Mouse (Mus musculus) ZHBTc4 (cell line): ENCODE measurements around the gene Rreb1.

Experiments
- DNase-seq: peaks from one replicate; pipeline ENCODE4 v3.0.0-alpha.2; 2011; ENCODE audit warnings: low read depth, low spot score

Gene Rreb1

DNA sequence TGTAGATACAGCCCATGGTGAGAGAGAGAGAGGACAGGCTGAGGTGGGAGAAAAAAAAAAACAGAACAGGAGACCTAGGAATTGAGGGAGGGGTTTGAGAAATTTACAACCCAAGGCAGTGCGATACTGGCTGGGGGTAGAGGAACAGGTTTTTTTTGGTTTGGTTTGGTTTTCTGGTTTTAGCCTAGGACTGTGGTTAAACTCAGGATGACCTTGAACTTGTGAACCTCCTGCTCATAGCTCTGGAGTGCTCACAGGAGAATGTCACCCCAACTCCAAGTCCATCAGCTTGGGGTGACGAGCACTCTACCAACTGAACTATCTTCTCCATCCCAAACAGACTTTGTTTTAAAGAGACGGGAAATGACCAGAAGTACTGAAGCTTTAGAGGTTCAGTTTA, 165.3 kb downstream of the Rreb1 start:
- no peak for DNase-seq

DNA sequence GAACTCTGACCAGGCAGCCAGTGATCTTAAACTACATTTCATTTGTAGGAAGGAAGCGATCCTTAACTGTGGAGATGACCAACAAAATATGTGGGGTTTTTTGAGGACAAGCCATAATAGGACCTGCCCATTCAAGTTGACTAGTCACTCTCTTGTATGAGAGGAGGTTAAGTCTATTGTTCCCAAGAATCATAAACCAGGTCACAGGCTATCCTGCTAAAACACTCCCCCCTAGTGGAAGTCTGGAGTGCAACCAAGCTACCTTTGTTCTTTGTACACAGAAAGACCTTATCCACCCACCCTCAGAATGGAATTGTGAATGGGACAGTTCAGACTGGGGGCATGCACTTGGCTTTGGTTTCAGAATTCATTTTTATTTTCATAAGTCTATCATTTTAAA, 166.1 kb downstream of the Rreb1 start:
- peak; percentile 70 for DNase-seq

DNA sequence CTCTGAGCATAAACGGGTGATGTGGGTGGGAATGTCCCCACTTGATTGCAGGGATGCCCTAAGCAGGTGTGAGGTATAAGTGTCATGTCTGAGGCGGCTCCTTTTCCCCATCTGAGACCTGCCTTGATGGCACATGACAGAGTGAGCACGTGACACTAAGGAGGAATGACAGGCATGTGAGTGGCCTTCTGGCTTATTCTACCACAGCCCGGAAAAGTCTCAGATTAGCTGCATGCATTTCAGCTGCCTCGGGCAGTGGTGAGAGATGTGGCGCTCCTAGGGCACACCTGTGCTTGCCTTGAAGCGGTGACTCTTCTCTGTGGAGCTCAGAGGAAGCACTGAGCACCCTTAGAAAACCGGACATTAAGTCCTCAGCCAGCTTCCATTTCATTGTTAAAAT, 167.2 kb downstream of the Rreb1 start:
- no peak for DNase-seq

DNA sequence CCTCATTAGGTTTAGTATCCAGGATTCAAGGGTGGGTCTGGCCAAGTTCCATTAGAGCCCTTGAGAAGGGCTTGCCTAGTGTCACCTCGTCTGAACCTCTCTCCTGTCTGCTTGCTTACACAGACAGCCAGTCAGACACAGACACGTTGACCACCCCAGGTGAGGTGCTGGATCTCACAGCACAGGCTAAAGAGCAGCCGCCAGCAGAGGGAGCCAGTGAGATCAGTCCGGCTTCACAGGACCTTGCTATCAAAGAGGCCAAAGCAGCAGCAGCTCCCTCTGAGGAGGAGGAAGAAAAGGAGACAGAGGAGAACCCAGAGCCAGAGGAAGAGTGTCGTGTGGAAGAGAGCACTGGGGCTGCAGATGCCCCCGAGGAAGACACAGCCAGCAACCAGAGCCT, 168.5 kb downstream of the Rreb1 start:
- peak; percentile 87 for DNase-seq

DNA sequence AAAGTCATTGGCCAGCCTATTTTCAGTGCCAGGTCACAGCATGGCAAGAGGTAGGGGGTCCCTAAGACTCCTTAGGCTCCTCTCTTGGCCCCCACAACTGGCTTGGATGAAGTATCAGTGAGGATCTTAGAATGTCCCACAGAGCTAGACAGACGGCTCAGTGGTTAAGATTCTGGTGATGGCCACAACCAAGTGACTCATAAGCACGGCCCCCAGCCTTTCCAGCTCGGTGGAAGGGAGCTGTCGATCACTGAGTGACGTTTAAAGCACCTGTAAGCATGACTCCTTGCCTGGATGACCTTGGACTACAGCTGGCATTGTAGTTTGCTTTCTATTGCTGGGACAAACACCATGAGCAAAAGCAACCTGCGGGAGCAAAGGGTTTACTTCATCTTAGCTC, 174.8 kb downstream of the Rreb1 start:
- no peak for DNase-seq

DNA sequence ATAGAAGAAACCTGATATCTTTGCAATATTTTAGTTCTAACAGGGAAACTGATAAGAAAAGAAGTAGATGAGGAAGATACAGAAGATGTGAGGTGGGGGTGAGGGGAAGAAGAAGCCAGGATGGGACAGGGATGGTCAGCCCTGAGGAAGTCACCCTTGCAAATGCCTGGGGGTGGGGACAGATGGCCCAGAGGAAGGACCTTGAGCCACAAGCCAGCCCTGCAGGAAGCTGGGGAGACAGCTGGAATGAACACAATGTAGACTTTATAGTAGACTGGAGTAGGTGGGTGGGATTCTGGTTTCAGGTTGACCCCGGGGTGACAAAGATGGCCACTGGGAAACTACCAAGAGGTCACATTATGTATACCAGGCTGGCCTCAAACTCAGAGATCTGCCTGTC, 176.1 kb downstream of the Rreb1 start:
- no peak for DNase-seq

DNA sequence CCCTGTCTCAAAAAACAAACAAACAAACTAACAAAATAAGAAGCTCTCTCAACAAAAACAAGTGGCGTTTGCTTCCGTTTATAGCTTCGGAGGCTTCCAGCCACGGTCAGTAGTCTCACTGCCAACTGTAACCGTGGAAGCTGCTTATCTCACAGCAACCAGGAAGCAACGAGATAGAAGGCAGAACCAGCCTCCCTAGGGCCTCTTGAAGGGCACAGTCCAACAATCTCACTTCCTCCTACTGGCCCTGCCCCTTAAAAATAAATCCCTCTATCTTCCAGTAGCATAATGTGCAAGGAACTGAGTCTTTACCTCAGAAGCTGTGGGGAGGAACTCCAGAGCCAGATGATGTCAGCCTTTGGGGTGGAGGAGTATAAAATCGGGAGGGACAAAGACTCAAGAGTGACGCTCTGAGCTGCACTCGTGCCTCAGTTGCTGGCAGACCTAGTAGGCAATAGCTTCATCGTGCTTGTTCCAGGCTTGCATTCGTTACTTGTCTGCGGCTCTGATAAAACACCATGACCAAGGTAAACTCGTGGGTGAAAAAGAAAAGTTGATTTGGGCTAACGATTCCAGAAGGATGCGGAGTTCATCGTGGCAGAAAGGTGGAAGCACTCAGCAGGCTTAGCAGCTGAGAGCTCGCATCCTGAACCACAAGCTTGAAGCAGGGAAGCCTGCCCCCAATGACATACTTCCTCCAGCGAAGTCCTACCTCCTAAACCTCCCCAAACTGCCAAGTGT, 180.5 kb downstream of the Rreb1 start:
- DNase-seq, result no peak

DNA sequence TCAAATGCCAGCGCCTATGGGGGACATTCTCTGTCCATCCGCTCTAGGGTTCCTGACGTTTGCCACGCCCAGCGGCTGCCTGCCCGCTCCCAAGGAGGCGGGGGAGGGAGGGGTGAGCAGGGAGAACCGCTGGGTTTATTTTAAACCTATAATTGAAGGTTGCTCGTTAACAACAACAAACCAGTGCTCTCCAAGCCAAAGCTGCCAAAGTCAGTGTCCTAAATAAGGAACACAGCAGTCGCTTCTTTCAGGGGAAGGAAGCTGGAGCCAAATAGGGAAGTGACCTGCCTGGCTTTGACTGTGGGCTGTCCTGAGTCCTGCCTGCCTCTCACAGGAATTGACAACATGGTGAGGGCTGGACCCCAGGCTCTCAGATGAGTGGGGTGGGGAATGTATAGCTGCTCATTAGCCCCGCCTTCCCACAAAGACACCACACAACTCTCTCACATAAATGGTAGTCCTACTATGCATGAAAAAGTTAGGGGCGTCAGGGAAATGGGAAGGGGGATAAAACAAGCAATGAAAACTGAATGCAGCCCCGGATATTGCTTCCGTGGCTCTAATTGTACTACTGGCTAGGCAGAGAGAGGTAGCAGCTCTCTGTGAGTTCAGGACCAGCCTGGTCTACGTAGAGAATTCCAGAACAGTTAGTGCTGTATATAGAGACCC, 181.2 kb downstream of the Rreb1 start:
- DNase-seq, result peak; percentile 43

DNA sequence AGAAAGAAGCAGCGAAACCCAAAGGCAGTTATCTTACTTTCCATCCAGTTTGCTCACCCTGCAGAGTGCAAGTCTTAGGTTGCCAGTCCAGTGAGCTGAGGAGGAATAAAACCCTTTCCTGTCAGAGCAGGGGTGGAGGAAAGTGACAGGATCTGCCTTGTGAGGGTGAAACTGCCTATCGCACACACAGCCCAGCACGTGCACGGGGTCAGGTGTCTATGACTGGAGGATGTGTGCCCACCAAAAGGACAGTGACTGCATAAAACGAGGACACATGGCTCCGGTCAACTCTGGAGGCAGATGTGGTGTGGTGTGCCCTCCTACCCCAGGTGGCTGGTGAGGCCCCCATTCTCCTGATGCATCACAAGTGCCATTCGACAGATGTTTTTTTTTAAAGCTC, 181.7 kb downstream of the Rreb1 start:
- DNase-seq, result no peak

DNA sequence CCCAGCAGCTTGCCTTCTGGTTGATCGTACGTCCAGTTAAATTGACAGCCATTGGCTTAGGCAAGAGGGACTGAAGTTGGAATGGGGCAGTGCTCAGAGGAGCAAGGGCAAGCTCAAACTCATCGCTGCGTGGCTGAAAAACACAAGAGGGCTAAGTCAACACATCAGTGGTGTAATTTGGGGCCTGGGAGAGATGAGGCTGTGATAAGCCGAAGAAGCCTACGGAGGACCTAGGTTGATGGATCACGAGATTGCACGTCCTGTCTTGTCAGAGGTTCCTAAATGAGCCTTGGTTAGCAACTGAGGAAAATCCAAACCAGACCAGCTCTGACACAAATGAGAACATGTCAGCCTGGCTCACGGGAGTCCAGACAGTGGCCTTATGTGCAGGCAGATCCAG, 184.3 kb downstream of the Rreb1 start:
- no peak for DNase-seq

DNA sequence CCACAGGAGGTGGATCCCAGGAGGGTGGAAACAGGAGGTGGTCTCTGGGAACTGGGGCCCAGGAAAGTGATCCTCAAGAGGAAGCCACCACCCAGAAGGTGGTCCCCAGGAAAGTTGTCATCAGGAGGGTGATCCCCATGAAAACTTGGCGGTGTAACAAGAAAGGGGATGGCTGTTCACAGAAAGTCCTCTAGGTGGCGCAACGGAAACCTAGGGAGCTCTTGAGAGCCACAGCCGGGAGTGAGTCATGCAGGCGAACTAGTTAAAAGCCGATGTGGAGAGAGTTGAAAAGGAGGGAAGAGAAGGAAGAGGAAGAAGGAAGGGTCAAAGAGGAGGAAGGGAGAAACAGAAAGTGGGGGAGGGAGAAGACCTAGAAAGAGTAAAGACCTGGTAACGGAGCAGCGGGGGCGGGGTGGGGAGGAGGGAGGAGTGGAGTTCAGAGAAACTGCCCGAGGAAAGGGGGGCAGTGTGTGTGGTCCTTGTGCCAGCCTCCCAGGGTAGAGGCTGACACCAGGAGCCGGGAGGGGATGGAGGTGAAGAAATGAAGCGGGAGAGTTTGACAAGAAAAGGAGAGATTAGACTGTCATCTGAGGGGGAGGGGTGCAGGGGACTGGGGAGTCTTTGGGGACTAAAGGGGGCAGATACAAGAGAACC, 185.3 kb downstream of the Rreb1 start:
- DNase-seq, result peak; percentile 89

DNA sequence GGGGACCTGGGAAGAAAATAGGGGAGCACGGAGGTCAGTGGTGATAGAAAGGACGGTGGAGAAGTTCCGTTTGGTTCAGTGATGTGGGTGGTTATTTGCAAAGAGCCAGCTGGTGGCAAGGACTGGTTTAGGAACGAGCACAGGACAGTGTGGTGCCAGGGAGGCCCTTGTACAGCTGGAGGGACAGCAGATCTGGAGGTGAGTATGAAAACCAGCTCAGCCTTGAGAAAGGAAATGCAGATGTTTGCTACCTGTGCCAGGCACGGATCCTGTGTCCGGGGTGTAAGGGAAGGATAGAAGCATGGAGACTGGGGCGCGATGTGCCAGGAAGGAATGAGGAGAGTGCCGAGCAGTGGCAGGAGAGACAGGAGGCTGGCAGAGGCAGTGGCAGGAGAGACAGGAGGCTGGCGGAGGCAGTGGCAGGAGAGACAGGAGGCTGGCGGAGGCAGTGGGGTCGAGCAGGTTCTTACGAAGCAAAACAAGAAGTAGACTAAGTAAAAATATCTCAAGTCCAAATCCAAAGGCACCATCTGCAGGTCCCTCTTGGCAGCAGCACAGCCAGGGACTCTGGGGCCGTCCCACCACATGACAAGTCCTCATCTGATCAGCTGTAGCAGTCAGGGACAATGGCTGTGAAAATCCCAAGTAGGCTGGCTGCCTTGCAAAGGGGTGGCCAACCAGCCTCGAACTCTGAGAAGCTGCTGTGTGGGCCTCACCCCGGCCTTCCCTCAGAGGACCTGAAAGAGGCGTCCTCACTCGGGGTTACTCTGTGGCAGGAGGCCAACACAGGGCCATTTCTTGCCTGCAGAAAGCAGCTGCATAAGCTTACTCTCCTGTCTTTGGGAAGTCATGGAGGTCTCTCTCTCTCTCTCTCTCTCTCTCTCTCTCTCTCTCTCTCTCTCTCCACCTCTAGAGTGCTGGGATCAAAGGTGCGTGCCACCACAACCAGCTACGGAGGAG, 186.2 kb downstream of the Rreb1 start:
- DNase-seq, result no peak

DNA sequence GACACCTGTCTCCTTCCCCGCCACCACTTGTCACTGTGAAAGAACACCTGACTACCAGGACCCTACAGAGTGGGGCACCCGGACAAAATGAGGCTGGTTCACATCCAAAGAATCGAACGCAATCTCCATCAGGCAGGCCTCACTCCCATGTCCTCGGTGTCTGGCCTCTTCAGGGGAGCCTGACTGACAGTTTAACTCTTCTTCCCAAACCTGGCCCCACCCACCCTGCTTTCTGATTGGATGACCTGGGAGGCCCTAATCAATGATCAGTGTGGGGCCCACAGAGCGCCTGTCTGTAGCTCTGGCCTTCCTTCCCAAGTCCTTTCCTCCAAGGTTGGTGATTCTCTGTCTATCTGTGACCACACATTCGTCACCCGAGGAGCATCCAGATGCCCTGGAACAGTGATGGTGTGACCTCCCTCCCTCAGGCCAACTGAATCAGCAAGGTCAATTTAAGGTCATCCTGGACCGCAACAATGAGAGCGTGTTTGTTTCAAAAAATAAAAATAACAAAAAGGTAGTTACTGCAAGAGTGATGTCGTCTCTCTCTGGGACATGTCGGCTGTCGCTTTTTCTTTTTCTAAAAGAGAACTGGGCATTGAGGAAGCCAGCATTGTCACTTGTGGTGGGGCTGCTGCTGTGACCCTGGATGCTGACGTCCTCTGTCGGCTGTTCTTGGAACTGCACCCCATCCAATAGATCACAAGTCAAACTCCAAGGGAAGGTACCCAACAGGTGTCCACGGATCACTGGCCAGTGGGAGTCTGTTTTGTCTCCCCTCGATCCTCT, 187.1 kb downstream of the Rreb1 start:
- peak; percentile 90 for DNase-seq

DNA sequence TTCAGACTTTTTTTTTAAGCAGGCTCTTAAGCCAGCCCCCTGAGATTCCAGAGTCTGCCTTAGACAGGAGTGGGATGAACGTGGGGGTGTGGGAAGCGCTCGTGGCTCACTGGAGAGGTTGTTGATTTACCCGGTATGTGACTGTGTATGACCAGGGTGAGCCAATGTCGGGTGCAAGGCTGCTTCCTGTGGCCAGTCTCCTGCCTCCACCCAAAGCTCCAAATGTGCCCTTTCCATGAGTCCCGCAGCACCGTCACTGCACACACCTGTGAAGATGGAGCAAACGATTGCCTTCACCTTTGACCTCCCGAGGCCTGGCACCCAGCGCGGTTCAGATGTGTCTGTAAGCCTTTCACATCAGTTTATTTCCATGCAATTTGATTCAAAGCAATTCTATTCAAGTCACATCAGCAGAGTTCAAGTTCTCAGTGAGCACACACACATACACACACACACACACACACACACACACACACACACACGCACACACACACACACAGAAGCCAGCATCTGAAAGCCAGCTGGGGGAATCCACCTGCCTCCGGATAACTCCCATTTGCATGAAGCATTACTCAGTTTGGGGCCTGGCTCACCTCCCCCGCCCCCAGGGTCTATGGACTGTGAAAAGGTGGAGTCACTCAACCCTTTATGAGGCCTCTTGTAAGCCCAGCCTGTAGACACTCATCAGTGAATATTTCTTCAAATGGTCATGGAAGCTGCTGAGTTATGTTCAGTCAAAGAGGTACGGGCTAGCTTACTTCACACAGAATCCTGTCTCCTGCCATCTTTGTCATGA, 188.3 kb downstream of the Rreb1 start:
- no peak for DNase-seq

DNA sequence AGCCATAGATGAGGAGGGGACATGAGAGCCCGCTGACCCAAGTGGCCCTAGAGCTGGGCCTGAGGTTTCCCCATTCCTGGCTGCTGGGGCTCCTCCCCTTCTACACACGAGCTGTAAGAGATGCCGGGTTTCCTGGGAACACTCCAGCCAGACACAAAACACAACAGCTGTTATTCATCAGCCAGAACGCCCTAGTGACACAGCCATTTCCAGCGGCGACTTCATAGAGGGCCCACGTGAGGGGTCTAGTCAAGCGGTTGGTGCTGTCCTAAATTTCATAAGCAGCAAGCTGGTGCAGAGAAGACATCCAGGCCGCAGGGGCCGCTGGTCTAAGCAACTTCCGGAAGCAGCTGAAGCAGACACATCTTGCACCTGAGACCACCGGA, 188.8 kb downstream of the Rreb1 start:
- peak; percentile 60 for DNase-seq

DNA sequence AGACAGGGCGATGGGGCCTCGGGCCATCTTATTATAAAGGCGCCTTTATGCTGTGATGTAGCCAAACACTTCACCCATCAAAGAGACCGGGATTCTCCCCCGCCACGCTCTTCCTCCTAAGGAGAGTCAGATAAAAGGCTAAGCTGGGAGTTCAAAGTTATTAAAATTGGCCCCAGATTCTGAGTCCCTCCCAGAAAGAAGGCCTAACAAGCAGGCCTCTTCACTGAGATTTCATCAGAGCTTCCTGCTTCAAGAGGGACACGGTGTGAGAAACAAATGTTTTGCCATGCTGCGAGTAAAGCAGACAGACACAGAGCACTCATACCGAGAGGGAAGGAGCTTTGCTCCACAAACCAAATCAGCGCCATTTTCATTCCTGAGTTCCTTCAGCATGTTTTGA, 189.4 kb downstream of the Rreb1 start:
- DNase-seq, result peak; percentile 34

DNA sequence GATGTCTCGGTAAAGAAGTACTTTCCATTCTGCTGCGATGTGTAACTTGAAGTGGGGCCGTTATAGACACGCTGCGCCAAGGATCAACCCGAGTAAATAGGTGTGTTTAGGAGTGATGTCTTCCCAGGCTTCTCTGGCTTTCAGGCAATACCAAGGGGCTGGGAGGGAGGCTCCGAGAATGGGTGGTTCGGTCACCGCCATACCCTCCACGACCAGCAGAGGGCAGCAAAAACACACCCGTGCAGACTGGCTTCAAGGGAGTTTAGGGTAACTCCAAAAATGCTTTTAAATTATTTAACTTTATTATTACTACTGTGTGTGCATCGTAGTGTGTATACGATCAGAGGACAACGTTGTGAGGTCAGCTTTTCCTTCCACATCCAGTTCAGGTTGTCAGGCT, 191.1 kb downstream of the Rreb1 start:
- peak; percentile 87 for DNase-seq

DNA sequence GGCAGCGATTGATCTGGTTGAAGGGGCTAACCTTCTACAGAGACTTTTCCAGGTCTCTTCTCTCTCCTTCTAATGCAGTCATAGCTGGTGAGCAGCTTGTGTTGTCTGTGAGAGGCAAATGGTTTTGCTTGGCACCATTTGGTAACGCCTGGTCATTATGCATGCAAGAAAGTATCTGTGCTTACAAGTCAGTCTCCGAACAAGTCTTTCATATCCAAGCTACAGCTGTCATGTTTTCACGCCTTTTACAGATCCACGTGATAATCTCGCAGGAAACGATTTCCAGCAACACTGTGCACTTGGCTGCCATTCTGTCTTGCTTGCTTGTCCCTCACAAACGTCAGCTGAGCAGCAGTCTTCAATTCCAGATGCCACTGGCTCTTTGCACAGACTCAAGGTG, 191.8 kb downstream of the Rreb1 start:
- no peak for DNase-seq

DNA sequence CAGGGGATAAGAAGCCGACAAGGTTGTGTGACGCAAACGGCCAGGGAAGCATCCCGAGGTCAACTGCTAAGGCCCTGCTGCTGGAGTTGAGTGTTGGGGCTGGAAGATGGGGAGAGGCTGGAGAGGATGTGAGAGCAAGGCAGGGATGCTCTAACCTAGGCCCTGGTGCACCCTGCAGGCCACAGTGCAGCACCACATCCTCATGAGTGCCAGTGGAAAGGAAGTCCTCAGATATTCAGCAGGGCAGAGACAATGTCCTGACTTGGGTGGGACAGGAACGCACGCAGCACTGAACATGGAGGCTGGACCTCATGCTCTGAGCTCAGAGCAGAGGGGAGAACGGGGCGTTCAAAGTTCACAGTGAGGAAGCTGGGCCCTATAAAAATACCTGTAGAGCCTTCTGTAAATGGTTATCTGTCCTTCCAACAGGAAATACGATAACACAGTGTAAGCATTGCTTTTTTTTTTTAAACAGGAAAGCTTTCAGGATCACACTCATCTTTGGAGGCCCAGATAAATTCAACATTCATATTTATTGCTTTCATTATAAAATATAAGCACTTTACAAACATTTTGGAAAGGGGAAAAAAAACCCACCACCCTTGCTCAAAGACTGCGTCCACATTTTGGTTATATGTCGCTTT, 192.8 kb downstream of the Rreb1 start:
- peak; percentile 63 for DNase-seq

DNA sequence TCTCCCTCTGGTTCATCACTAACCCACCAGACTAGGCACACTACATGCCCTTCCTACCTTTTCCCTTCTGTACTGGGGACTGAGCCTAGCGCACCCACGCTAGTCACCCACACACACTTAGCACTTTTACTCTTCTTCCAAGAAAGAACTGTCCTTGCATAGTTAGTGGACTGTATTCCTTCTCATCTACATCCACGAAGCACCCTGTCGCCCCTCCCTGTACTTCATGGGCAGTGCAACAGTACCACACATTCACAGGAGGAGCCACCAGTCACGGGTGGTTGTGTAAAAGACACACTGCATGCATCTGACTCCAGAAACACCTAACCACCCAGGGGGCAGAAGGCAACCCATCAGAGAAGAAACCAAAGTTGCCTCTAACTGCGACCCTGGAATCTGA, 195.8 kb downstream of the Rreb1 start:
- no peak for DNase-seq
